8 mouse cellular contexts compared by ENCODE assay signal in the genomic region with DNA sequence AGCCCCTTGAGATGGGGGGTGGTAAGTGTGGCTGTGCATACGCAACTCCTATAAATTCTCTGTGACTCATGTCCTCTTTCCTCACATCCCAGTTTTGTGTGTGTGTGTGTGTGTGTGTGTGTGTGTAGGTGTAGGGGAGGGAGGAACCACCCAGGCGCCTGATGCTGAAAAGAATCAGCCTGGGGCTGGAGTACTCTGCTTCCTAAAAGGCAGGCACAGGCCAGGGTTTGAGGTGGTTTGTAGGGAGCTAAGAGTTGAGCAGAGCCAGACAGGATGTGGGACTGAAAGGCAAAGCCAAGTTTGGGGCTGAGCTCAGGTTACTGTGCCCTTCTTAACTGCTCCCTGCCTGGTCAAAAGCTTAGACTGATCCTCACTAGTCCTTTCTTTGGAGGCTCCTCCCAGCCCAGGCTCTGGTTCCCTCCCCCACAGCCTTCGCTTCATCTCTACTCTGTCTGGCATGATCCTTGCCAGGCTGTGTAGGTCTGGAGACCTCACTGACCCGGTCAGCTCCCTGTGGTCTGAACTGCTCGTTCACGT. TPM values are rescaled to one million over a fixed set of nuclear protein-coding genes. Genes with fewer than 3 reads are reported as not detected.
DNase-seq lines count a peak whose midpoint lies in the region; ATAC-seq and TF ChIP-seq lines count a peak whose summit lies in the region.

No protein-coding gene starts in this region.

- ATAC-seq in heart, embryonic 15.5 days (replicated peaks; ENCODE audit: insufficient number of reproducible peaks, insufficient read depth, low FRiP score, low read depth) = no peak

- H3K27me3 ChIP-seq in heart, embryonic 15.5 days = no peaks in the 10 kb centered on the region
- peaks cover 48% of the 10 kb centered on the region for H3K27me3 ChIP-seq in midbrain, embryonic 10.5 days (ENCODE audit: low read depth, poor library complexity, severe bottlenecking)
- peaks cover 6% of the 10 kb centered on the region; the same call in 1 of the 2 replicates for H3K27me3 ChIP-seq in thymus, adult 2 months (ENCODE audit: control insufficient read depth, insufficient read depth, low read length)

- peak; percentile 51 for DNase-seq in adrenal gland, postnatal 10 days
- DNase-seq in adrenal gland, postnatal 25 days = no peak
- peak; percentile 83 for DNase-seq in embryo, embryonic 10 days (ENCODE audit: low spot score)
- peak; percentile 64 for DNase-seq in kidney, postnatal 14 days
- peak; percentile 48 for DNase-seq in midbrain, embryonic 10.5 days (ENCODE audit: low spot score)
- DNase-seq in cerebellum, adult 8-10 months = no peak
- DNase-seq in thymus, adult 2 months = no peak

- peaks cover 61% of the 10 kb centered on the region for H3K4me1 ChIP-seq in heart, embryonic 15.5 days (replicated peaks)
- H3K4me1 ChIP-seq in midbrain, embryonic 10.5 days = peaks cover 65% of the 10 kb centered on the region
- H3K4me1 ChIP-seq in thymus, adult 2 months (replicated peaks; ENCODE audit: control insufficient read depth, insufficient read depth, low read length) = peaks cover 6% of the 10 kb centered on the region

- peak overlapping the region; percentile 95 for H3K27ac ChIP-seq in heart, embryonic 15.5 days
- H3K27ac ChIP-seq in midbrain, embryonic 10.5 days (replicated peaks) = peak overlapping the region; percentile 66
- no peak overlapping the region for H3K27ac ChIP-seq in thymus, adult 2 months (ENCODE audit: control insufficient read depth, insufficient read depth, low read length)

- TF ChIP-seq CTCF in thymus, adult 2 months (IDR thresholded peaks at IDR 0.05; ENCODE audit: borderline replicate concordance, control insufficient read depth, extremely low read depth, insufficient read depth, low read length, poor library complexity) = no peak

- H3K4me3 ChIP-seq in heart, embryonic 15.5 days = peak overlapping the region; percentile 79
- peak overlapping the region; percentile 65 for H3K4me3 ChIP-seq in midbrain, embryonic 10.5 days
- H3K4me3 ChIP-seq in thymus, adult 2 months (ENCODE audit: control insufficient read depth, insufficient read depth, low read length) = no peak overlapping the region

- peak overlapping the region; percentile 81 for H3K9ac ChIP-seq in heart, embryonic 15.5 days

- peak overlapping the region; percentile 78 for H3K4me2 ChIP-seq in heart, embryonic 15.5 days

- no peak for TF ChIP-seq POLR2A in thymus, adult 2 months (IDR thresholded peaks at IDR 0.05; ENCODE audit: control insufficient read depth, extremely low read depth, insufficient read depth, low read length, poor library complexity)

- 12% methylated on average over 6 of the region's 6 CpGs for WGBS in heart, embryonic 15.5 days
- WGBS in midbrain, embryonic 10.5 days = 27% methylated on average over 6 of the region's 6 CpGs
- 78% methylated on average over 6 of the region's 6 CpGs for WGBS in thymus, adult 2 months

- H3K36me3 ChIP-seq in heart, embryonic 15.5 days = peaks cover 11% of the 10 kb centered on the region
- H3K36me3 ChIP-seq in midbrain, embryonic 10.5 days = peaks cover 35% of the 10 kb centered on the region
- H3K36me3 ChIP-seq in thymus, adult 2 months (ENCODE audit: control insufficient read depth, insufficient read depth, low read length) = peaks cover 2% of the 10 kb centered on the region

- no peaks in the 10 kb centered on the region for H3K9me3 ChIP-seq in heart, embryonic 15.5 days (replicated peaks)
- no peaks in the 10 kb centered on the region for H3K9me3 ChIP-seq in midbrain, embryonic 10.5 days (replicated peaks)

RNA-seq across cellular contexts. Expression of a gene that starts 2.3 kb away (rescaled TPM):
- total RNA-seq in adrenal gland, postnatal 10 days (2021) = 100 to 1,000 TPM; 156 to 166 TPM
- 88.7 and 108 TPM in 2 replicates for total RNA-seq in adrenal gland, postnatal 25 days (2021)
- polyA plus RNA-seq in heart, embryonic 15.5 days (2015; fragmentation: Nextera tagmentation; extraction: Ambion mirVana) = 170 and 177 TPM in 2 replicates
- 87.0 and 89.3 TPM in 2 replicates for polyA plus RNA-seq in midbrain, embryonic 10.5 days (2016; fragmentation: Nextera tagmentation; extraction: Ambion mirVana)
- 14.8 and 23.5 TPM in 2 replicates for polyA plus RNA-seq in thymus, adult 2 months (2012; rRNA removed)

RNA-seq across cellular contexts. Expression of a gene that starts 8.8 kb away (rescaled TPM):
- 1 to 10 TPM in 1 of 2 experiments, under 1 TPM in 1; 0.72 to 1.2 TPM for total RNA-seq in adrenal gland, postnatal 10 days (2021)
- 0.76 and 1.6 TPM in 2 replicates for total RNA-seq in adrenal gland, postnatal 25 days (2021)
- 0.78 and 0.95 TPM in 2 replicates for polyA plus RNA-seq in heart, embryonic 15.5 days (2015; fragmentation: Nextera tagmentation; extraction: Ambion mirVana)
- polyA plus RNA-seq in midbrain, embryonic 10.5 days (2016; fragmentation: Nextera tagmentation; extraction: Ambion mirVana) = 0.15 TPM in 1 of 2 replicates, not detected in the other
- polyA plus RNA-seq in thymus, adult 2 months (2012; rRNA removed) = 0.33 and 0.54 TPM in 2 replicates

RNA-seq across cellular contexts. Expression of a gene that starts 9.6 kb away (rescaled TPM):
- 10 to 100 TPM in 1 of 2 experiments, 1 to 10 TPM in 1; 6.7 to 10.1 TPM for total RNA-seq in adrenal gland, postnatal 10 days (2021)
- 3.6 and 5.9 TPM in 2 replicates for total RNA-seq in adrenal gland, postnatal 25 days (2021)
- polyA plus RNA-seq in heart, embryonic 15.5 days (2015; fragmentation: Nextera tagmentation; extraction: Ambion mirVana) = 33.6 and 33.9 TPM in 2 replicates
- 1.1 and 1.2 TPM in 2 replicates for polyA plus RNA-seq in midbrain, embryonic 10.5 days (2016; fragmentation: Nextera tagmentation; extraction: Ambion mirVana)
- polyA plus RNA-seq in thymus, adult 2 months (2012; rRNA removed) = 4.6 and 7.4 TPM in 2 replicates

RNA-seq across cellular contexts. Expression of a gene that starts 27.9 kb away (rescaled TPM):
- 10 to 100 TPM; 29.8 to 30.0 TPM for total RNA-seq in adrenal gland, postnatal 10 days (2021)
- 27.2 and 33.0 TPM in 2 replicates for total RNA-seq in adrenal gland, postnatal 25 days (2021)
- 24.4 and 34.9 TPM in 2 replicates for polyA plus RNA-seq in heart, embryonic 15.5 days (2015; fragmentation: Nextera tagmentation; extraction: Ambion mirVana)
- polyA plus RNA-seq in midbrain, embryonic 10.5 days (2016; fragmentation: Nextera tagmentation; extraction: Ambion mirVana) = 12.7 and 13.5 TPM in 2 replicates
- 23.9 and 29.8 TPM in 2 replicates for polyA plus RNA-seq in thymus, adult 2 months (2012; rRNA removed)

Comparison
In these comparisons a context has a peak if more than half of its experiments do, and no peak if none do; other contexts are left out.
1. DNase-seq: peak in adrenal gland, postnatal 10 days (single experiment), embryo, embryonic 10 days (single experiment), kidney, postnatal 14 days (single experiment) and midbrain, embryonic 10.5 days (single experiment); none in adrenal gland, postnatal 25 days (single experiment), cerebellum, adult 8-10 months (single experiment) and thymus, adult 2 months (single experiment).